Mouse (Mus musculus): ENCODE data around the gene Tepsin. TPM values are rescaled to one million over a fixed set of nuclear protein-coding genes. Genes with fewer than 3 reads are reported as not detected.

Gene Tepsin
- polyA plus RNA-seq, 1 experiment from 2014 or later, result 23.0 TPM

GRCm38 (mm10) chr11:120107026-120107425 lies 8.5 kb upstream of the Tepsin start:
- WGBS, result 67% methylated on average over 2 of the region's 2 CpGs
- H3K36me3 ChIP-seq, result peaks cover 78% of the 10 kb centered on the region
- DNase-seq (ENCODE audit: low spot score), result no peak

GRCm38 (mm10) chr11:120103431-120103997 lies 5.0 kb upstream of the Tepsin start:
- WGBS, result 92% methylated on average over 3 of the region's 3 CpGs
- DNase-seq (ENCODE audit: low spot score), result no peak
- Histone ChIP-seq H3K9me3 (replicated peaks) (no peaks in the 10 kb centered on the region), H3K27ac (no peak overlapping the region), H3K4me1 (peaks cover 10% of the 10 kb centered on the region), H3K36me3 (peaks cover 61% of the 10 kb centered on the region), H3K4me3 (no peak overlapping the region), H3K27me3 (ENCODE audit: low read depth, poor library complexity, severe bottlenecking) (no peaks in the 10 kb centered on the region)

More at GRCm38 (mm10) chr11:120107026-120107425, 8.5 kb upstream of the Tepsin start:
- Histone ChIP-seq H3K27me3 (ENCODE audit: low read depth, poor library complexity, severe bottlenecking) (no peaks in the 10 kb centered on the region), H3K4me1 (peaks cover 23% of the 10 kb centered on the region), H3K9me3 (replicated peaks) (no peaks in the 10 kb centered on the region), H3K27ac (no peak overlapping the region), H3K4me3 (no peak overlapping the region)

- Histone ChIP-seq H3K27me3 (ENCODE audit: low read depth, poor library complexity, severe bottlenecking) (no peaks in the 10 kb centered on the region), H3K27ac (no peak overlapping the region), H3K4me1 (peaks cover 20% of the 10 kb centered on the region), H3K4me3 (no peak overlapping the region), H3K36me3 (peaks cover 46% of the 10 kb centered on the region), H3K9me3 (replicated peaks) (no peaks in the 10 kb centered on the region)
- WGBS, result 16% methylated on average over 3 of the region's 3 CpGs
- DNase-seq (ENCODE audit: low spot score), result peak; percentile 73
Measured at GRCm38 (mm10) chr11:120101036-120101435, 2.5 kb upstream of the Tepsin start.

- WGBS, result 76% methylated on average over 23 of the region's 23 CpGs
- DNase-seq (ENCODE audit: low spot score), result no peak
- Histone ChIP-seq H3K27me3 (ENCODE audit: low read depth, poor library complexity, severe bottlenecking) (no peaks in the 10 kb centered on the region), H3K27ac (no peak overlapping the region), H3K4me1 (peaks cover 8% of the 10 kb centered on the region), H3K36me3 (peaks cover 70% of the 10 kb centered on the region), H3K9me3 (replicated peaks) (no peaks in the 10 kb centered on the region), H3K4me3 (no peak overlapping the region)
Measured at GRCm38 (mm10) chr11:120092817-120093591, 5.5 kb downstream of the Tepsin start.

GRCm38 (mm10) chr11:120090661-120091060 lies 7.9 kb downstream of the Tepsin start:
- Histone ChIP-seq H3K27ac (no peak overlapping the region), H3K36me3 (peaks cover 58% of the 10 kb centered on the region), H3K9me3 (replicated peaks) (no peaks in the 10 kb centered on the region), H3K27me3 (ENCODE audit: low read depth, poor library complexity, severe bottlenecking) (no peaks in the 10 kb centered on the region), H3K4me1 (peaks cover 16% of the 10 kb centered on the region), H3K4me3 (no peak overlapping the region)
- no peak for DNase-seq (ENCODE audit: low spot score)
- 96% methylated on average over 4 of the region's 4 CpGs for WGBS

- H3K4me1 ChIP-seq, result peaks cover 33% of the 10 kb centered on the region
- under 1% methylated on average over 41 of the region's 42 CpGs for WGBS
- H3K27ac ChIP-seq, result peak within 1 kb of the TSS; percentile 94
- no peaks in the 10 kb centered on the region for H3K9me3 ChIP-seq (replicated peaks)
- peaks cover 48% of the 10 kb centered on the region for H3K36me3 ChIP-seq
- peak; percentile 96 for DNase-seq (ENCODE audit: low spot score)
- H3K27me3 ChIP-seq (ENCODE audit: low read depth, poor library complexity, severe bottlenecking), result no peaks in the 10 kb centered on the region
- peak within 1 kb of the TSS; percentile 96 for H3K4me3 ChIP-seq
Measured at GRCm38 (mm10) chr11:120086702-120087152, 11.8 kb downstream of the Tepsin start, which contains the start of gene Cep131. Cep131 (minus strand) TSS chr11:120086827.

- peaks cover 33% of the 10 kb centered on the region for H3K4me1 ChIP-seq
- WGBS, result under 1% methylated on average over 25 of the region's 25 CpGs
- no peaks in the 10 kb centered on the region for H3K27me3 ChIP-seq (ENCODE audit: low read depth, poor library complexity, severe bottlenecking)
- no peaks in the 10 kb centered on the region for H3K9me3 ChIP-seq (replicated peaks)
- H3K27ac ChIP-seq, result peak overlapping the region; percentile 94
- H3K36me3 ChIP-seq, result peaks cover 48% of the 10 kb centered on the region
- DNase-seq (ENCODE audit: low spot score), result no peak
- H3K4me3 ChIP-seq, result peak overlapping the region; percentile 96
Measured at GRCm38 (mm10) chr11:120085891-120086627, 12.5 kb downstream of the Tepsin start.

- H3K4me3 ChIP-seq, result no peak overlapping the region
- H3K36me3 ChIP-seq, result peaks cover 94% of the 10 kb centered on the region
- 94% methylated on average over 6 of the region's 6 CpGs for WGBS
- H3K4me1 ChIP-seq, result peaks cover 24% of the 10 kb centered on the region
- no peak overlapping the region for H3K27ac ChIP-seq
- H3K9me3 ChIP-seq (replicated peaks), result no peaks in the 10 kb centered on the region
- no peaks in the 10 kb centered on the region for H3K27me3 ChIP-seq (ENCODE audit: low read depth, poor library complexity, severe bottlenecking)
- DNase-seq (ENCODE audit: low spot score), result no peak
Measured at GRCm38 (mm10) chr11:120080282-120080681, 18.2 kb downstream of the Tepsin start.

GRCm38 (mm10) chr11:120076191-120076590 lies 22.3 kb downstream of the Tepsin start:
- peaks cover 100% of the 10 kb centered on the region for H3K36me3 ChIP-seq
- H3K4me3 ChIP-seq, result no peak overlapping the region
- H3K27ac ChIP-seq, result no peak overlapping the region
- H3K4me1 ChIP-seq, result peaks cover 36% of the 10 kb centered on the region
- 81% methylated on average over 3 of the region's 3 CpGs for WGBS
- H3K9me3 ChIP-seq (replicated peaks), result no peaks in the 10 kb centered on the region
- H3K27me3 ChIP-seq (ENCODE audit: low read depth, poor library complexity, severe bottlenecking), result no peaks in the 10 kb centered on the region
- DNase-seq (ENCODE audit: low spot score), result no peak

- DNase-seq (ENCODE audit: low spot score), result no peak
- peak overlapping the region; percentile 11 for H3K27ac ChIP-seq
- WGBS, result 92% methylated on average over 9 of the region's 9 CpGs
- H3K27me3 ChIP-seq (ENCODE audit: low read depth, poor library complexity, severe bottlenecking), result no peaks in the 10 kb centered on the region
- H3K9me3 ChIP-seq (replicated peaks), result no peaks in the 10 kb centered on the region
- peaks cover 47% of the 10 kb centered on the region for H3K4me1 ChIP-seq
- peaks cover 98% of the 10 kb centered on the region for H3K36me3 ChIP-seq
- no peak overlapping the region for H3K4me3 ChIP-seq
Measured at GRCm38 (mm10) chr11:120072986-120073647, 25.4 kb downstream of the Tepsin start.

GRCm38 (mm10) chr11:120071731-120072320 lies 26.7 kb downstream of the Tepsin start:
- H3K4me3 ChIP-seq, result no peak overlapping the region
- H3K4me1 ChIP-seq, result peaks cover 59% of the 10 kb centered on the region
- no peak for DNase-seq (ENCODE audit: low spot score)
- H3K36me3 ChIP-seq, result peaks cover 98% of the 10 kb centered on the region
- H3K27ac ChIP-seq, result peak overlapping the region; percentile 11
- H3K27me3 ChIP-seq (ENCODE audit: low read depth, poor library complexity, severe bottlenecking), result no peaks in the 10 kb centered on the region
- no peaks in the 10 kb centered on the region for H3K9me3 ChIP-seq (replicated peaks)
- 80% methylated on average over 7 of the region's 7 CpGs for WGBS

- peaks cover 98% of the 10 kb centered on the region for H3K36me3 ChIP-seq
- DNase-seq (ENCODE audit: low spot score), result no peak
- no peaks in the 10 kb centered on the region for H3K9me3 ChIP-seq (replicated peaks)
- H3K4me3 ChIP-seq, result no peak overlapping the region
- no peaks in the 10 kb centered on the region for H3K27me3 ChIP-seq (ENCODE audit: low read depth, poor library complexity, severe bottlenecking)
- 68% methylated on average over 12 of the region's 12 CpGs for WGBS
- peak overlapping the region; percentile 11; the same call in 1 of the 2 replicates for H3K27ac ChIP-seq
- H3K4me1 ChIP-seq, result peaks cover 56% of the 10 kb centered on the region
Measured at GRCm38 (mm10) chr11:120071065-120071464, 27.5 kb downstream of the Tepsin start.
